Mouse (Mus musculus): ENCODE results near the gene March11. TPM values are rescaled to one million over a fixed set of nuclear protein-coding genes. Genes with fewer than 3 reads are reported as not detected.

The March11 gene
- total RNA-seq, 1 experiment from 2014 or later: not detected

DNA sequence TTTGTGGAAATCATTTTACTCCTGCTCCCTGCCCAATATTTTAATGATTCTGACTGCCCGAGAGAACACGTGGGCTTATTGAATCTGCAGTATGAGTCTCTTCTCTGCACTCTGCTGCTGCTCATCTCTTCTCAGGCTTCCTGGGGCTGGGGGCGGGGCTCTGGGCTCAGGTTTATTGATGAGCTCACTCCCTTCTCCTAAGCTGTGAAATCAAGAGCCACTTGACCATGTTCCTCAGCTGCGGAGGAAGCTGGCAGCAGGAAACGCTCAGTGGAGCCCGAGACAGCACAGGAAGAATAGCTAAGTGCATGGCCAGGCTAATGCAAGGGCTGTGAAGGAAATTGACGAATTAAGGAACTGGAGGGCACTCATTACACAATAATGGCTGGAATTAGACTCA, 56.5 kb downstream of the March11 start:
- no peak for ATAC-seq (ENCODE audit: extremely low read depth, insufficient number of reproducible peaks, low FRiP score, poor library complexity, severe bottlenecking)

DNA sequence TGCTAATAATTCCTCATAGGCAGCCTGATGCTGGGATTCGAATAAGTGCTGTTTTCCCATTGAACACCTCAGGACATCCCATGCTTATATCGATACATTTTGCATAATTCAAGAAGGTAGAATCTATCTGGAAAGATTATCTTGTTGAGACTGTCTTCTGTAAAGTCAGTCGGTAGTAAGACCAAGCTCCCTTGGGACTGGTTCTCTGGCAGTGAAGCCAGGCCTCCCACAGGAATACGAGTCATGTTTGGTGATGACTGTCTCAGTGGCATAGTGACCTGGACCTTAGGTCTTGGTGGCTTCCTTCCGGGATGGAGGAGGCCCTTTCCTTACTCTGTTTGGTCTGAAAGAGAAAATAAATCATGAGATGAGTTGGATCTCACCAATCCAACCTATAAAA, 57.7 kb downstream of the March11 start:
- ATAC-seq (ENCODE audit: extremely low read depth, insufficient number of reproducible peaks, low FRiP score, poor library complexity, severe bottlenecking): no peak

DNA sequence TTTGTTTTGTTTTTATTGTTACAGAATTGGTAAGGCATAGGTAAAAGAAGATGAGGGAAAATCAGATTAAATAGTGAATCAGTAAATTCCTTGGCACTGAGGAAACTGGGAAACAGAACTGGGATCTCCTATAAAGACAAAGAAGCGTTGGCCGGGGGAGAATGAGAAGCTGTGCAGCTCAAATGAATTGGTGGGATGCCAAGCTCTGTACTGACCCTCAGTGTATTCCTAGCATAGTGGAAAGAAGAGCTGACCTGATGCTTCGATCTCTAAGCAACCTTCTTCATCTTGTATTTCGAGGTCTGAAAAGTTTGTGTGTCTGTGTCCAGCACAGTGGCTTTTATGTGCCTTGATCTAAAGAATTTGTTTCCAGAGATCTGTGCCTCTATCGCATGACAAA, 64.9 kb downstream of the March11 start:
- no peak for ATAC-seq (ENCODE audit: extremely low read depth, insufficient number of reproducible peaks, low FRiP score, poor library complexity, severe bottlenecking)

DNA sequence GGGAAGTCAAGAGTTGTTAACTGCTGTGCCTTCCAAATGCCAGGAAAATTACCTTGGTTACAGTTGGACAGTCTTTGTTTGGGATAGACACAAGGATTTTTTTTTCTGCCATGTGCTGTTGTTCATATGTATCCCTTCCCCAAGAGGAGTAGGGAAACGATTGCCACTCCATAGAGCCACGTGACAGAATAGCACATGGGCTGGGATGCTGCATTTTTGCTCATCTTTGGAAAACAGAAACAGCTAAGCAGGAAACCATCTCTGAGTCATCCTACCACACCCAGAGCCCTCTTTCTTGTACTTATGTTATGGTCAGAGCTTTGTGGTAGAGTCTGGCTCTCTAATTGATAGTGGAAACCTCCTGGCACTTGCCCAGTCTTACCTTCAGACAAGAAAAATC, 65.4 kb downstream of the March11 start:
- ATAC-seq (ENCODE audit: extremely low read depth, insufficient number of reproducible peaks, low FRiP score, poor library complexity, severe bottlenecking): no peak

DNA sequence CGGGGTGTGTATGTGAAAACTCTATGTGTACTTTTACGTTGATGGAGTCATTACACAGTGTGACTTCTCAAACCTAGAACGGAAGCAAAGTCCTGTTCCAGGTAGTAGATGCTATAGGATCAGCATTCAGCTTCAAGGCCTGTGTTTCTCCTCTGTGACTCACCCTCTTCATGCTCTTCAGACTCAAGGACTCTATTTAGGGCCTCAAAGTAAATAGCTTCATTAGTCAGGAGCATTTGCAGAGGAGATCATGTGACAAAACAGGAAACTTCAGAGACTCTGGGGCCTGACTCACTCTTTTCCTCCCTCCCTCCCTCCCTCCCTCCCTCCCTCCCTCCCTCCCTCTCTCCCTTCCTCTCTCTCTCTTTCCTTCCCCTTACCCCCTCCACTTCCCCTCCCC, 66.1 kb downstream of the March11 start:
- ATAC-seq (ENCODE audit: extremely low read depth, insufficient number of reproducible peaks, low FRiP score, poor library complexity, severe bottlenecking): no peak

DNA sequence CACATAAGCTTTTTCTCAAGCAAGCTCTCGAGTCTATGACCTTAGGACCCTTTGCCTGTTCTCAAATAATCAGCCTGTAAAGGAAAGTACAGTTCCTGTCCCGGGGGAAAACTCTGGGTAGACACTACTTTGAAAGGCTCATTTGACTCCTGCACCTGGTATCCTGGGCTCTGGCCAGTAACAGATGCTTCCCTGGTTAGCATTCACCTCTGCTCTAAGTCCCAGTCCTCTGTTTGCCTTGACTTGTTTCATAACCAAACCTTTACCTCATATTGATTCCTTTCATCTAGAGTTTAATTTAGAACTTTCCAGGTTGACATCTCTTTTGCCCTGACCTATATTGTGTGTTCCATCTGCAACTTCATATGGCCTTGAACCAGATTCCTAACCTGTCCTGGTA, 68.5 kb downstream of the March11 start:
- ATAC-seq (ENCODE audit: extremely low read depth, insufficient number of reproducible peaks, low FRiP score, poor library complexity, severe bottlenecking): no peak

DNA sequence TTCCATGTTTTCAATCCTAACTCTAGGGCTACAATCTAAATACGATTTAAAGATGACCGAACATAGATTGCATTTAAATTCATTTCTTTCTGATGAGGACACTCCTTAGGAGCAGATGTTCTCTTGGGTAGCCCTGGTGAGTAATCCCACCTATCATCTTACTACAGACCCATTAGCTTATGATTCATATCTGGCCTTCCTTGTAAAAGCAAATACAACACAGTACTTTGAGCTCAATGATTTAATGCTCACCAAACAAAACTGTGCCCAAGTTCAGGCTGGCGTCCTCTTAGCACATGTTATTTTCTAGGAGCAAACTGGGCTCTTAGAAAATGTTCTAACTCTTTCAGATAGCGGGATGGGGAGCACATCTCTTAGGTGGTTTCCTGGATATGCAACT, 70.0 kb downstream of the March11 start:
- no peak for ATAC-seq (ENCODE audit: extremely low read depth, insufficient number of reproducible peaks, low FRiP score, poor library complexity, severe bottlenecking)

DNA sequence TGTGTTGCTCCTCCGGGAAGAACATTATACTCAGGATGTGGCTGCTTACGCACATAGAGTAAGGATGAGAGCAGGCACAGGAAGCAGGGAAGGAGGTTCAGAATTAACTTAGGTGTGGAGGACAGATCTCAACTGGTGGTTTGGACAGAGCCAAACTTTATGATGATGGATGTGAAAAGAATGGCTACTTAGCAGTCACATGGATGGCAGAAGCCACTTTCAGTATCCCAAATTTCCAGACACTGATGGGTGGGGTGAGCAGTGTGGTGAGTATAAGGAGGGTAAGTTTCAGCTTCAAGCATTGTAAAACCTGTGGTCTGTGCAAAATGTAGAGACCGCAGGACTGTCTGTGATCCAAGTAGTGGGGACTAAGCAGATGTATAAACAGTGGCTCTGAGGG, 71.0 kb downstream of the March11 start:
- ATAC-seq (ENCODE audit: extremely low read depth, insufficient number of reproducible peaks, low FRiP score, poor library complexity, severe bottlenecking): no peak

DNA sequence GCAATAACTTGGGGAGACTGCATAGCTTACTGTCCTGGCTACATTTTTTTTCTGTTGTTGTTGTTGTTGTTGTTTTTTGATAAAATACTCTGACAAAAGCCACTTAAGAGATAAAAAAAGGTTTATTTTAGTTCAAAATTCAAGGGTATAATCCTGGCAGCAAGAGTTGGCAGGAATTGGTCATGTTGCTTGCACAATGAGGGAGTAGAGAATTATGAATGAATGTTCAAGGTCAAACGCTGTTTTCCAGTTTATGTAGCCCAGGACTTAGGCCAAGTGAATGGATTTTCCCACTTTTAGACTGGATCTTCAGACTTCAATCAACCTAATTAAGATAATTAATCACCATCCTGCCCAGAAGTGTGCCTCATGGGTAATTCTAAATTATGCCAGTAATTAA, 72.0 kb downstream of the March11 start:
- ATAC-seq (ENCODE audit: extremely low read depth, insufficient number of reproducible peaks, low FRiP score, poor library complexity, severe bottlenecking): no peak

DNA sequence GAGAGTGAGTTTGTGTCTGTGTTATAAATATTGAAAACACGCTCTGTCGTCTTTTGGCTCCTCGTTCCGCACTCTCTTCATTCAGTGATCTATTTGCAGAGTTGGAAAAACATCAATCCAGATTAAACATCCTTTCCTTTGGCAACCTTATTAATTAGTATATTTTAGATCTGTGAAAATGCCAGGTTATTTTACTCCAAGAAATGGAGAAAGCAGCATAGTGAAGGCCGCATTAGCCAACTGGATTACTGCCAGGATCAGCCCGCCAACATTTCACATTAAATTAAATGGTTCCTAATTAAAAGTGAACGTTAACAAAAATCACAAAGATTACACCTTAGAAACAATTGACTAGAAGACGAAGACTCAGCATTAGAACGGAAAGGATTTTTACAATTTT, 81.2 kb downstream of the March11 start:
- no peak for ATAC-seq (ENCODE audit: extremely low read depth, insufficient number of reproducible peaks, low FRiP score, poor library complexity, severe bottlenecking)

DNA sequence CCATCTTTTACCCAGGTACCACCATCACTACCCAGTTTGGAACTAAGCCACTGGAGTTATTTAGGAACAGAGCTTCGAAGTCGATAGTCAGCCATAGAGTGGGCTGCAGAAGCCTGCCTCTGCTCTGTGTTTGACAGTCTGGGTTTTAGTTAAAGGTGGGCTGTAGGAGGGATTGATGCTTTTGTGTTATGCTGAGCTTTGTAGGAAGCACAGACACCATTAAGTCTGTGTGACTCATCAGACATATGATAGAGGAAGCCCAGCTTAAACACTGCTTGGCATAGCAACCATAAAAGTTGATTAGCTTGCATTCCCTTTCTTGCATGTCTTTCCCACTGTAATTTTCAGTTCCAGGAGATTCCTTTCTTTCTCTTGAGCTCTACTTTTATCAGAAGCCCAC, 87.7 kb downstream of the March11 start:
- no peak for ATAC-seq (ENCODE audit: extremely low read depth, insufficient number of reproducible peaks, low FRiP score, poor library complexity, severe bottlenecking)

DNA sequence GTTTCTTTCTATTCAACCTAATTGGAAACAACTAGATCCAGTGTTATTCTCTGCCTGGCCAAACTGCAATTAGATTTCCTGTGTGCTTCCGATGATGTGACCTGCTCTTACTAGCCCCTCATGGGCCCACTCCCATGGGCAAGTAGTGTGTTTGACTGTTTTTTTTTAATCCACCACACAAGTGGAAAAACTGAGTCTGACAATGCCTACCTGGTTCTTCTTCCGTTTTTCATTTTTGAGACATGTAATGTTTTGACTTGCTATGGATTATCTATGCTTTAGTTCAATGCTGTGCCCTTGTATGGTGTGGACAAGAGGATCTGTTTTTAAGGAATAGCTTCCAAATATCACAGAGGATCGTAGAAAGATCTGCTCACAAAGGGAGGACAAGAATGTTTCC, 116.4 kb downstream of the March11 start:
- ATAC-seq (ENCODE audit: extremely low read depth, insufficient number of reproducible peaks, low FRiP score, poor library complexity, severe bottlenecking): no peak

DNA sequence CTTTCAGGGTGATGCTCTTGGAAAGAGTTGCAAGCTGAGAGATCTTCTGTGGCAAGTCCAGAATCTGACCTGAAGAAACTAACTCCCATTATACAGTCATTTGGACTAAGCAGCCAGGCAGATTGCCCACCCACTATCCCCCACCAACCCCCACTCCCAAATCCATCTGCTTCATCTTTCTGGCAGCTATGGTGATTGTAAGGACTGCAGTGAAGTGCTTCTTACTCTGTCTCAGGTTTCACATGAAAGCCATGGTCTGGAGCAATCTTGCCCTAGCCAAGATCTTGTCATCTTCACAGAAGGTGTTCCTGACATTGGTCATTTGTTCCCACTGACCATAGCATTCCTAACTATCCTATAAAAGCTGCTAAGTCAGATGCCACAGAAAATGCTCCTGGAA, 117.4 kb downstream of the March11 start:
- ATAC-seq (ENCODE audit: extremely low read depth, insufficient number of reproducible peaks, low FRiP score, poor library complexity, severe bottlenecking): no peak

DNA sequence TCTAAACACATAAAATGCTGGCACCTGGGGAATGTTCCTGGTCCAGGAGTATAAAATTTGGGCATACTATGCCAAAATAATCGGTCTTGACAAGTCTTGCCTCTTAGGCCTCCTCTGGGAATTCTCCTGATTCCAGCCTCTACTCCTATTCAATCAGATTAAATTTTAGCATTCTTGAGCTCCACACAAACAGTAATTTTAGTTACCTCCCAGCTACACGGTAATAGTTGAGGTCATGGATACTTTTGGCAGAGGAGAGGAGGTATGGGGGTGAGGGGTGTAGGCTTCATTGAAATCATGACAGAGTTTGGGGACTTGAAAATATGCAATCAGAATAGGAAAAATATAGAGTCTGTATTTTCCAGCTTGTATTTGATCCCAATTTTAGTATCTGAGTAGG, 121.7 kb downstream of the March11 start:
- no peak for ATAC-seq (ENCODE audit: extremely low read depth, insufficient number of reproducible peaks, low FRiP score, poor library complexity, severe bottlenecking)

DNA sequence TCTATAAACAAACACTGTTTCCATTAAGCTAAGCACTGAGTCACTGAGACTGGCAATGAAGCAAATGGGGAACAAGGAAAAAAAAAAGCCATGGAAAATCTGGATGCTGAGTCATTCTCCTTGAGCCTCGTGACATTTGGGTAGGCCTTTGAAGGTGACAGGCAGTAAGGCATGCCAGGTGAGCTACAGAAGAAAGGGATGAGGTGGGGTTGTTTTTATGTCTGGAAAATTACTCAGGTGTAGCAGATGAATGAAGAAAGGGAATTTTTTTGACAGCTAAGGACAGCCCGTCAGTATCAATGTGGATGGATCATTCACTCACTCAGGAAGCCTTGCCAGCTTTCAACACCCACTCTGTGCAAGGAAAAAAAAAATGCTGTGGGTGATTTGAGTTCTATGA, 123.8 kb downstream of the March11 start:
- no peak for ATAC-seq (ENCODE audit: extremely low read depth, insufficient number of reproducible peaks, low FRiP score, poor library complexity, severe bottlenecking)

DNA sequence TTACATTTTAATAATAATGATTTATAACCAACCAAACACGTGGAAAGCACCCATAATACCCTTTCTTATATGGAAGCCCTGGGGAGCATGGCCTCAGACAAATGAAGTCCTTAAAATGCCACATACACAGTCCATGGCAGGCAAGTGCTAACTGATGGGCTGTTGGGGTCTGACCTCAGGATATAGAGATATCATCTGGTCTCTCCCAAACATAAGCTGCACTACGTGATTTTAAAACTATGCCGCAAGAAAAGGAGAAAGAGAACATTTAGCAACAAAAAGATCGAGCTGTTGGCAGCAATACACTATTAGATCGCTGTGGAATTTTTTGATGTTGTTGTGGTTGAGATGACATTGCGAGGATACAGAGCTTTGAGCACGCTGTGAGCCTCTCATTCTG, 126.9 kb downstream of the March11 start:
- ATAC-seq (ENCODE audit: extremely low read depth, insufficient number of reproducible peaks, low FRiP score, poor library complexity, severe bottlenecking): no peak

DNA sequence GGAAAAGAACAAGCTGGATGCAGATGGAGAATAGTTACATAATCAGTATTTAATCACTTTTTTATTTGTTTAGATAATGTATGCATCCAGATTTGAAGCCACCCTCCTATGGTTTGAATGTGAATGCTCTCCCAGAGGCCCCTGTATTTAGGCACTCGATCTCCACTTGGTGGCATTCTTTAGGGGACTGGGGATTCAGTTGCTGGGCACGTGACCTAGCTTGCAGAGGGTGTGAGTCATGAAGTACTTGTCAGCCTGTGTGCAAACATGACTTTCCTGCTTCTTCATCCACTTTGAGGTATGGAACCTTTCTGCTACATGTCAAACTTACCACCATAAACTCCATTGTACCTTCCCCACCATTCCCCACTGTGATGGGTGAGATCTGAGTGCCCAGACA, 128.3 kb downstream of the March11 start:
- no peak for ATAC-seq (ENCODE audit: extremely low read depth, insufficient number of reproducible peaks, low FRiP score, poor library complexity, severe bottlenecking)
